Mouse (Mus musculus) ES-E14 (cell line): ENCODE results near the gene Gatad1.

Source experiments
- CHD2 ChIP-seq: IDR thresholded peaks from 2 replicates; pipeline ENCODE4 v1.6.1; 2014; ENCODE audit warnings: mild to moderate bottlenecking, low read depth, low read length, inconsistent platforms
- MAFK ChIP-seq: IDR thresholded peaks from 2 replicates; pipeline ENCODE4 v1.6.1; 2014; ENCODE audit warnings: mild to moderate bottlenecking, low read depth, low read length, inconsistent platforms; ENCODE audit not compliant: insufficient read depth
- ZC3H11A ChIP-seq: IDR thresholded peaks from 2 replicates; pipeline ENCODE4 v1.6.1; 2012; ENCODE audit warnings: low read depth, mild to moderate bottlenecking, inconsistent platforms, low read length, borderline replicate concordance
- ZNF384 ChIP-seq: IDR thresholded peaks from 2 replicates; pipeline ENCODE4 v1.6.1; 2012; ENCODE audit warnings: low read depth, low read length, inconsistent platforms

DNA sequence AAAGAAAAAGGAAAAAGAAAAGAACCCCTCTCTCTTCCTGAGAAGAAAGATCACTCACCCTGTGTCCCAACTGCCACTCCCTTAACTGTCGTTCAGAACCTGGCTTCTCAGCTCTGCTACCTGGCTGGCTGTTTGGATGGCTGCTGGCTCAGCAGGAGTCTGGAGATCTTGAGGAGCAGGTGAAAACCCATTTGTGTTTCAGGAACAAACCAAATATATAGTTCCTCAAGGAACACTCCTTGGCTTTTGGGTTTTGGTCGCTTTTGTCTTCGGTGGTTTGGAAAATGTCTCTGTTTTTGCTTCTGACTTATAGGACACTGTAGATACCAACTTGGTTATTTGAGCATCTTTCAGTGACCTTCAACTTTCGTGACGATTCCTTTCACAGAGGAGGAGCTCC lies at the start of gene Gatad1:
- TF ChIP-seq ZC3H11A (no peak), CHD2 (no peak), ZNF384 (no peak), MAFK (no peak)
